Mouse (Mus musculus) forebrain, embryonic 11.5 days (tissue): Measurements from ENCODE around the gene 4930451I11Rik. TPM values are rescaled to one million over a fixed set of nuclear protein-coding genes. Genes with fewer than 3 reads are reported as not detected.

ENCODE experiments used
- ATAC-seq: fragments of 200-750 bp; cut with Nextera tagmentation; replicated peaks from 2 replicates; pipeline ENCODE4 v1.8.0; 2017; ENCODE audit warnings: moderate TSS enrichment; ENCODE audit not compliant: low FRiP score
- DNase-seq: peaks from one replicate; pipeline ENCODE4 v3.0.0-alpha.2; 2017; ENCODE audit warnings: low spot score
- H3K27ac ChIP-seq: fragments of 300-500 bp; sonication (generic); 2 replicates; pipeline ENCODE4 v1.5.1; 2014; ENCODE audit warnings: low read depth, low read length
- H3K27me3 ChIP-seq: fragments of 300-500 bp; sonication (generic); 2 replicates; pipeline ENCODE4 v1.6.1; 2014; ENCODE audit warnings: mild to moderate bottlenecking, low read length, mixed read lengths; ENCODE audit not compliant: control insufficient read depth, insufficient read depth
- H3K36me3 ChIP-seq: fragments of 300-500 bp; sonication (generic); 2 replicates; pipeline ENCODE4 v1.6.1; 2014; ENCODE audit warnings: mild to moderate bottlenecking, low read length, moderate library complexity, mixed read lengths; ENCODE audit not compliant: control insufficient read depth, insufficient read depth
- H3K4me1 ChIP-seq: fragments of 300-500 bp; sonication (generic); replicated peaks from 2 replicates; pipeline ENCODE4 v1.6.1; 2014; ENCODE audit warnings: low read length, mixed read lengths; ENCODE audit not compliant: control insufficient read depth, insufficient read depth
- H3K4me2 ChIP-seq: fragments of 300-500 bp; sonication (generic); 2 replicates; pipeline ENCODE4 v1.6.1; 2014; ENCODE audit warnings: low read depth, mild to moderate bottlenecking, low read length, moderate library complexity, mixed read lengths; ENCODE audit not compliant: severe bottlenecking
- H3K4me3 ChIP-seq: fragments of 300-500 bp; sonication (generic); 2 replicates; pipeline ENCODE4 v1.5.1; 2014; ENCODE audit warnings: low read depth, low read length
- H3K9ac ChIP-seq: fragments of 300-500 bp; sonication (generic); 2 replicates; pipeline ENCODE4 v1.6.1; 2014; ENCODE audit warnings: low read length
- H3K9me3 ChIP-seq: fragments of 300-500 bp; sonication (generic); 2 replicates; pipeline ENCODE4 v1.6.1; 2016; ENCODE audit warnings: low read length, mixed read lengths; ENCODE audit not compliant: control insufficient read depth
- WGBS: fragments of 180-500 bp; shearing (Covaris S2); extraction: QIAGEN DNeasy Blood & Tissue Kit; methylation state at CpG from one replicate; pipeline ENCODE4 v1.1.7; 2014; 5-methylcytosine and 5-hydroxymethylcytosine counted together
- polyA plus RNA-seq: library from polyadenylated mRNA; unstranded; fragments of >200 nt; fragmentation: Nextera tagmentation; extraction: Ambion mirVana; gene quantifications from 2 replicates; pipeline ENCODE4 v1.2.1, GENCODE M21; 2014

Gene 4930451I11Rik
- polyA plus RNA-seq, 1 experiment from 2014 or later, result not detected

GRCm38 (mm10) chr7:126825403-126825802 lies 6.0 kb downstream of the 4930451I11Rik start:
- peaks cover 10% of the 10 kb centered on the region; the same call in 1 of the 2 replicates for H3K4me1 ChIP-seq
- no peak overlapping the region for H3K9ac ChIP-seq
- no peaks in the 10 kb centered on the region for H3K9me3 ChIP-seq
- H3K27me3 ChIP-seq, result 0 out of 2 replicates have a peak, but pooled peaks cover 3% of the 10 kb centered on the region
- ATAC-seq (no peak), DNase-seq (peak; percentile 58)
- H3K4me3 ChIP-seq, result no peak overlapping the region
- H3K36me3 ChIP-seq, result no peaks in the 10 kb centered on the region
- no peak overlapping the region for H3K27ac ChIP-seq
- 27% methylated on average over 8 of the region's 8 CpGs for WGBS
- H3K4me2 ChIP-seq, result no peak overlapping the region

GRCm38 (mm10) chr7:126823940-126824339 lies 7.5 kb downstream of the 4930451I11Rik start:
- Histone ChIP-seq H3K27ac (peak overlapping the region; percentile 31; the same call in 1 of the 2 replicates), H3K36me3 (no peaks in the 10 kb centered on the region), H3K4me2 (peak overlapping the region; percentile 91), H3K9ac (peak overlapping the region; percentile 73), H3K9me3 (no peaks in the 10 kb centered on the region), H3K4me1 (peaks cover 8% of the 10 kb centered on the region; the same call in 1 of the 2 replicates), H3K4me3 (peak overlapping the region; percentile 54), H3K27me3 (0 out of 2 replicates have a peak, but pooled peaks cover 3% of the 10 kb centered on the region)
- 14% methylated on average over 10 of the region's 10 CpGs for WGBS
- DNase-seq, result peak; percentile 53
- ATAC-seq, result no peak

- peak overlapping the region; percentile 91 for H3K4me2 ChIP-seq
- peaks cover 8% of the 10 kb centered on the region; the same call in 1 of the 2 replicates for H3K4me1 ChIP-seq
- H3K9ac ChIP-seq, result peak overlapping the region; percentile 73
- H3K27me3 ChIP-seq, result 0 out of 2 replicates have a peak, but pooled peaks cover 3% of the 10 kb centered on the region
- under 1% methylated on average over 12 of the region's 19 CpGs for WGBS
- ATAC-seq, result peak; percentile 74
- H3K36me3 ChIP-seq, result no peaks in the 10 kb centered on the region
- peak; percentile 68 for DNase-seq
- peak overlapping the region; percentile 54 for H3K4me3 ChIP-seq
- no peaks in the 10 kb centered on the region for H3K9me3 ChIP-seq
- H3K27ac ChIP-seq, result peak overlapping the region; percentile 25; the same call in 1 of the 2 replicates
These were observed 8.2 kb downstream of the 4930451I11Rik start for GRCm38 (mm10) chr7:126823202-126823711.

GRCm38 (mm10) chr7:126822741-126823140 lies 8.7 kb downstream of the 4930451I11Rik start:
- Histone ChIP-seq H3K4me3 (peak overlapping the region; percentile 54), H3K4me2 (peak overlapping the region; percentile 91), H3K9ac (peak overlapping the region; percentile 73), H3K4me1 (peaks cover 8% of the 10 kb centered on the region; the same call in 1 of the 2 replicates), H3K36me3 (no peaks in the 10 kb centered on the region), H3K9me3 (no peaks in the 10 kb centered on the region), H3K27ac (no peak overlapping the region), H3K27me3 (0 out of 2 replicates have a peak, but pooled peaks cover 3% of the 10 kb centered on the region)
- ATAC-seq (peak; percentile 25; the same call in 1 of the 2 replicates), DNase-seq (no peak)
- 8% methylated on average over 9 of the region's 9 CpGs for WGBS

- Histone ChIP-seq H3K4me2 (no peak overlapping the region), H3K9me3 (no peaks in the 10 kb centered on the region), H3K27ac (no peak overlapping the region), H3K36me3 (no peaks in the 10 kb centered on the region), H3K27me3 (0 out of 2 replicates have a peak, but pooled peaks cover 3% of the 10 kb centered on the region), H3K9ac (no peak overlapping the region), H3K4me3 (no peak overlapping the region), H3K4me1 (peaks cover 8% of the 10 kb centered on the region; the same call in 1 of the 2 replicates)
- 23% methylated on average over 7 of the region's 7 CpGs for WGBS
- ATAC-seq (peak; percentile 60), DNase-seq (peak; percentile 90)
These were observed 9.5 kb downstream of the 4930451I11Rik start for GRCm38 (mm10) chr7:126821835-126822511.

- no peak overlapping the region for H3K9ac ChIP-seq
- ATAC-seq, result no peak
- peak; percentile 24 for DNase-seq
These were observed 12.6 kb downstream of the 4930451I11Rik start for GRCm38 (mm10) chr7:126818818-126819217.

GRCm38 (mm10) chr7:126817595-126817994 lies 13.8 kb downstream of the 4930451I11Rik start:
- ATAC-seq, result no peak
- H3K4me2 ChIP-seq, result no peak overlapping the region

More at GRCm38 (mm10) chr7:126818818-126819217, 12.6 kb downstream of the 4930451I11Rik start:
- H3K4me2 ChIP-seq, result no peak overlapping the region
- H3K4me1 ChIP-seq, result peaks cover 5% of the 10 kb centered on the region; the same call in 1 of the 2 replicates
- no peak overlapping the region for H3K4me3 ChIP-seq
- H3K27ac ChIP-seq, result no peak overlapping the region
- no peaks in the 10 kb centered on the region for H3K36me3 ChIP-seq
- no peaks in the 10 kb centered on the region for H3K9me3 ChIP-seq
- WGBS, result 44% methylated on average over 1 of the region's 1 CpGs
- 0 out of 2 replicates have a peak, but pooled peaks cover 3% of the 10 kb centered on the region for H3K27me3 ChIP-seq

GRCm38 (mm10) chr7:126816494-126816893 lies 14.9 kb downstream of the 4930451I11Rik start:
- Histone ChIP-seq H3K4me2 (no peak overlapping the region), H3K9ac (no peak overlapping the region), H3K27ac (no peak overlapping the region), H3K4me3 (no peak overlapping the region), H3K36me3 (no peaks in the 10 kb centered on the region), H3K9me3 (no peaks in the 10 kb centered on the region), H3K4me1 (no peaks in the 10 kb centered on the region), H3K27me3 (no peaks in the 10 kb centered on the region)
- no peak for ATAC-seq
- DNase-seq, result no peak
- 91% methylated on average over 8 of the region's 8 CpGs for WGBS

More at GRCm38 (mm10) chr7:126817595-126817994, 13.8 kb downstream of the 4930451I11Rik start:
- H3K4me1 ChIP-seq, result peaks cover 1% of the 10 kb centered on the region; the same call in 1 of the 2 replicates
- H3K27ac ChIP-seq, result no peak overlapping the region
- H3K4me3 ChIP-seq, result no peak overlapping the region
- 0 out of 2 replicates have a peak, but pooled peaks cover 2% of the 10 kb centered on the region for H3K27me3 ChIP-seq
- DNase-seq, result no peak
- no peak overlapping the region for H3K9ac ChIP-seq
- H3K36me3 ChIP-seq, result no peaks in the 10 kb centered on the region
- no peaks in the 10 kb centered on the region for H3K9me3 ChIP-seq
- 83% methylated on average over 7 of the region's 7 CpGs for WGBS
